Mouse (Mus musculus) left cerebral cortex, adult 8-10 months (tissue): ENCODE data around the gene A830031A19Rik. TPM values are rescaled to one million over a fixed set of nuclear protein-coding genes. Genes with fewer than 3 reads are reported as not detected.

Experiments
- DNase-seq, 2 experiments: peaks; one replicate each; pipeline ENCODE4 v3.0.0; 2022; ENCODE audit warnings: low spot score in 2 of 2
- total RNA-seq, 4 experiments: library from RNA; stranded (reverse); gene quantifications; 2 replicates each; pipeline ENCODE4 v1.2.4; 2022

A830031A19Rik gene
- total RNA-seq, 4 experiments from 2014 or later, result 0.78 to 2.8 (median 1.2) TPM

- DNase-seq, result no peak
These were observed 21.0 kb upstream of the A830031A19Rik start for GRCm38 (mm10) chr11:24095656-24096353.

DNA sequence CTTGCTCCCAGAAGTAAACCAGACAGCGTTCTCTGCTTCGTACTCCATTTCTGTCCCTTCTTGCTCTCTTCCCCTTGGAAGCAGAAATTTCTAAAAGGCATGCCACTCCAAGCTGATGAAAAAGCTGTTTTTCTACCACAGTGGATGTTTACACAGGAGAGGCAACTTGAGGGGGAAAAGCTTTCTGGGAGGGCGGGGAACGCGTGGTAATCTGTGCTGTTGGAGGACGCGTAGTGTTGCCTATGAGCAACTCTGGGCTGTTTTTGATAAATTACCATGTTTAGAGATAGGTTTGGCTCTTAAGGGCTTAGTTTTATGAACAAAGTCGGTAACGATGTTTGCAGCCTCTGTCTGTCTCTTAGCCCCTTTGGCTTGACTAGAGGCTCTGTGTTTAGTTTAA lies 20.4 kb upstream of the A830031A19Rik start:
- DNase-seq, result no peak

DNA sequence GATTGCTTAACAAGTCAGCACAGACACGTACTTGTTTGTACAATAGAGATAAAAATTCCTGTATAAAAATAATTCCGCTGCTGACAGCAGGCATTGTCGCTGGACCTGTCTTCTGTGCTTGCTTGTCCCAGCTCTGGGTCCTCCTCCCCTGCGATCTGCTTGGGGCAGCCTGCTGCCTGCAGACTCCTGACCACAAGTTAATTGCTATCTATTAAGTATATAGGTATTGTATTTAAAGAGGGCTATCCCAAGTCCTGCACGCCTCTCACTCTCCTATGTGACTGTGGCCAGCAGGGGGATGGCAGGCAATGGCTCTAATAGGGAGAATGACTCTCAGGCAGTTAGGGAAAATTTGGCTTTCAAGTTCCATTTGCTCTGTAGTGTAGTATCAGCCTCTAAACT lies 19.2 kb upstream of the A830031A19Rik start:
- DNase-seq, result no peak

DNA sequence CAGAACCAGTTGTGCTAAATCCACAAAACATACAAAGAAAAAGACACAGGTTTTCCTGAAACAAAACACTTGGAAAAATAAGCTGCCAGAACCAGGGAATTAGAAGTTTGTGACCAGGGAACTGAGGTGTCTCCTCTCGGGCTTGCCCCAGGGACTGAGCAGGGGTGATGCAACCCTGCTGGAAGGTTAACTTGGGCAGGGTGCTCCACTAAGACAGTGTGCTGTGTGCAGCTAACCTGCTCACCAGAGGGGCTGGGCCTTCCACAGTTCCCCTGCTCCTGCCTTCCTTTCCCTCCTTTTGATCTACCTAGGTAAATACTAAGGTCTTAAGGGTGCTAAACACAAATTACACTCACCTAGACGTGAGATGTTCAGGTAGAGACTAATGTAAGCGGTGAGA lies 17.8 kb upstream of the A830031A19Rik start:
- no peak for DNase-seq

- DNase-seq, result no peak
These were observed 16.7 kb upstream of the A830031A19Rik start for GRCm38 (mm10) chr11:24091393-24092080.

GRCm38 (mm10) chr11:24090443-24090842 lies 15.6 kb upstream of the A830031A19Rik start:
- DNase-seq, result no peak

GRCm38 (mm10) chr11:24087069-24087468 lies 12.2 kb upstream of the A830031A19Rik start:
- DNase-seq, result peak in 1 of 2 experiments; percentile 42

GRCm38 (mm10) chr11:24085986-24086385 lies 11.1 kb upstream of the A830031A19Rik start:
- DNase-seq, result no peak

GRCm38 (mm10) chr11:24084590-24084989 lies 9.7 kb upstream of the A830031A19Rik start:
- DNase-seq, result no peak

DNA sequence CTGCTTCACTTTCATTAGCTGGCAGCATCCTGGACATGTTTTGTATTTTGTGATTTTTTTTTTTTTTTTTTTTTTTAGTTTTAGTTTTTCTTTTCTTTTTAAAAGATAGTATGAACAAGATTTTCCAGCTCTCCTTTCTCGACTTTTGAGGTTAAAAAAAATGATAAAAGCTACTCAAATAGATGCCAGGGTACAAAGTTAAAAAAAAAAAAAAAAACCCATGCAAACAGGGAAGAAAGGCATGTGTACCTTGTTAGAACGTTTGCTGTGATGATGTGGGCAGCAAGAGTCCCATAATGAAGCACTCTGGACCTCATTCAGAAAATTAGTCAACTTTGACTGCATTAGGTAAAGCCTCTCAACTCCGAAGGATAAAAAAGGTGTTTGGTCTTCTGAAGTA lies 9.2 kb upstream of the A830031A19Rik start:
- no peak for DNase-seq

DNA sequence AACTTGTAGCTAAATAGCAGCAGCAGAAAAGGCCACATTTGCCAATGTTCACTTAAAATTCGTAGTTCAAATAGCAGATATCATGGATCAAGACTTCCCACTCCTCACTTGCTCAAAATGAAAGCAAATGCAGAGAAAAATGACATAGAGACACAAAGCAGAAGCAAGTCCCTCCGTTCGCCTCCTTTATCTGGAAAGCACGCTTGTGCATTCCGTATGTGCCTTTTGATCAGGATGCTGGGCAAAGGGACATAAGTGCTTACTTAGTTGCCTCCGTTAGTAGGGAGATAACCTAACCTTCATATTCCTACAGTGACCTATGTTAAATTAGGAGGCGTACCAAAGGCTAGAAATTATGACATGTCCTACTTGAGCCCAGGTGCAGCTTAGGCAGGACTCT lies 8.6 kb upstream of the A830031A19Rik start:
- DNase-seq, result no peak

GRCm38 (mm10) chr11:24083076-24083405 lies 8.2 kb upstream of the A830031A19Rik start:
- no peak for DNase-seq

DNA sequence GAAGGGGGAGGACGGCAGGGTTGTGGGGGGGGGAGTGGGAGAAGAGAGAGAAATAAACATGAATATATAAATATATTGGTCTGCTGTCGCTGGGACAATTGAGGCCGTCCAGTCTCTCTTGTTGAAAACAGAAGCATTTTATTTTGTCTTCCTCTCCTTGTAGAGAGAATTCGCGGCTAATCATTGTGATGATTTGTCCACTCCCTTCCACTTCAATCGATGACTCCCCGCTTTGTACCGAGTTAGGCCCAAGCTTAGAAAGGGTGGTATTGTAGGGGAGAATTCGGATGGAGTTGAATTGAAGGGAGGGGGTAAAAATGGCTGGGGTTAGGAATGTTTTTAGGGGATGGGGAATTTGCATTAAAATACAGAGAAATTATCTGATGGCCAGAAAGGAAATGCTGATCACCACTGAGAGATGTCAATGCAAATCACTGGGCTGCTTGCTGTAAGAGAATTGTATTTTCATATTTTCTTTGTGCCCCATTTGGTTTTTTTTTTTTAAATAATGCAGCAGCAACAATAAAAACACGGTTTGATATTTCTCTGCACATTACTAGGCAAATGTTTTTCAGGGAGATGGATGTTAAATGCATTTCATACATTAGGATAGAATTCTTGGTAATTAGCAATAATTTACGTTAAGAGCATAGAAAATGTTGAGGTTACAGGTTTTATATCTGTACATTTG lies 7.7 kb upstream of the A830031A19Rik start:
- no peak for DNase-seq

DNA sequence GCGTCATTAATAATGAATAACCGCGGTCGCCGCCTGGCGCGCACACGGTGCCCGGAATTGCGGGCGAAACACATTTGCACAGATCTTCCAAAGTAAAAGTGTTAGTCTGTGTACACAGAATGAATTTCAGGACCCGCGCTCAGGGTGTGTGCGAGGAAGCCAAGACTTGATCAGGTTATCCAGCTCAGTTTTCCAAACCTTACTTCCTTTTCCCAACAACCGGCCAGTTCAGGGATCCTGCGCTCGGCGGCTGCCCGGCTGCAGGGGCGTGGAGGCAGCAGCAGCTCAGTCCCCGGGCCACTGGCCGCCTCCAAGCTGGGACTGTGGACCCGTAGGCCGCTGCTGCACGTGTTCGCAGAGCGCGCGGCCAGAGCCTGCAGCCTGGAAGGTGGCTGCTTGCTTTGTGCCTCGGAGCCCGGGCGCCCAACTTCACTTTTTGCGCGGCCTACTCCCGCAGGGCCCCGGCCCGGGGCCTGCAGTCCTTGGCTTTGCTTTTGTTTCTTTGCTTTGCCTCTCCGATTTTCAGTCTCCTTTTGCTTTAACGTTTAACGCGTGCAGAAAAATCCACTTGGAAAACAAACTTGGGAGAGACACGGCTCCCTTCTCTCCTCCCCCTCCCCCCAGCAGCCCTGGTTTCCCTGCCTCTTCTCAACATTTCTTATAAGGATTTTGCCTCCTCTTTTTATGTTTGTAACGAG lies 7.0 kb upstream of the A830031A19Rik start:
- DNase-seq, result no peak

DNA sequence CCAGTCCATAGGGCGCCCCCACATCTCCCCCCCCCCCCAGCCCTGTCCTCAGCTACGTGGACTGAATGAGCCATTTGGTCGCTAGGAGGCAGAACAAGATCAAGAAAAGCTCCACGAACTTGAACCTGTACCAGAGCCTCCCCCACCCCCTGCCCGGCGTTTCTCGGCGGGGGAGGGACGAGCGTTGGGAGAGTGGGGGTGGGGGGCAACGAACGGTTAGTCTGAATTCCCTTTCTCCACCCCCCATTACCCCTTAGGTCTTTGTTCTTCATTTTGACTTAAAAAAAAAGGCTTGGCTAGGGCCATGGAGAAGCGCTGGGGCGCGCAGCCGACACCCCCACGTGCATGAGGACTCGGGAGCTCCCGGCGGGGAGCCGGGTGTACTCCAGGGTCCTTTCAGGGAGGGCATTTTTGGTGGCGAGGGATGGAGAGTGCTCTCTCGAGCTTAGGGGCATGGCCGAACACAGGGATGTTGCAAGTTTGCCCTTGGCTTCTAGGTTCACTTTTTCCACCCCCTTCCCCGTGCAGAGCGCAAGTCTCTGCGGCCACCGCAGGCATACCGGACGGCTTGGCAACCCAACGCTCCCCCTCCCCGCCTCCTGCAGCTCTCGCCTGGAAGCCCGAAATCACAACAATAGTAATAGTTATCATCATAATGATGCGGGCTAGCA lies 6.3 kb upstream of the A830031A19Rik start:
- DNase-seq, result peak in 1 of 2 experiments; percentile 60

DNA sequence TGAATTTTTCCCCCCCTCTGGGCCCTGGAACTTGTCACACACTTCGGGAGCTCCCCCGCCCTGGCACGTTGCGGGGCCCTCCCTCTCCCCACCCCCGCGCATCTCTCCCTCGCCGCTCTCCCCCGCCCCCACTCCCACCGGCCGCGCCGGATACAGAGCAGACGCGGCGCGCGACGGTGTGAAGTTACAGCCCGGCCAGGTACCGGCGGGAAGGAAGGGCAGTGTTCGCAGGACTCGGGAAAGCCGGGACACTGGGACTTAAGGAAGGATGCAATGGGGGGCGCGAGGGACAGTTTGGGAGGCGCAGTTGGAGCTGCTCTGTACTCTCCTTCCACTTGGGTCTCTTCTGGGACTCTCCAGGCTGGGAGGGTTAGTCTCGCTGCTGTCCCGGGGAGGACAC lies 5.7 kb upstream of the A830031A19Rik start:
- peak in 1 of 2 experiments; percentile 42 for DNase-seq

DNA sequence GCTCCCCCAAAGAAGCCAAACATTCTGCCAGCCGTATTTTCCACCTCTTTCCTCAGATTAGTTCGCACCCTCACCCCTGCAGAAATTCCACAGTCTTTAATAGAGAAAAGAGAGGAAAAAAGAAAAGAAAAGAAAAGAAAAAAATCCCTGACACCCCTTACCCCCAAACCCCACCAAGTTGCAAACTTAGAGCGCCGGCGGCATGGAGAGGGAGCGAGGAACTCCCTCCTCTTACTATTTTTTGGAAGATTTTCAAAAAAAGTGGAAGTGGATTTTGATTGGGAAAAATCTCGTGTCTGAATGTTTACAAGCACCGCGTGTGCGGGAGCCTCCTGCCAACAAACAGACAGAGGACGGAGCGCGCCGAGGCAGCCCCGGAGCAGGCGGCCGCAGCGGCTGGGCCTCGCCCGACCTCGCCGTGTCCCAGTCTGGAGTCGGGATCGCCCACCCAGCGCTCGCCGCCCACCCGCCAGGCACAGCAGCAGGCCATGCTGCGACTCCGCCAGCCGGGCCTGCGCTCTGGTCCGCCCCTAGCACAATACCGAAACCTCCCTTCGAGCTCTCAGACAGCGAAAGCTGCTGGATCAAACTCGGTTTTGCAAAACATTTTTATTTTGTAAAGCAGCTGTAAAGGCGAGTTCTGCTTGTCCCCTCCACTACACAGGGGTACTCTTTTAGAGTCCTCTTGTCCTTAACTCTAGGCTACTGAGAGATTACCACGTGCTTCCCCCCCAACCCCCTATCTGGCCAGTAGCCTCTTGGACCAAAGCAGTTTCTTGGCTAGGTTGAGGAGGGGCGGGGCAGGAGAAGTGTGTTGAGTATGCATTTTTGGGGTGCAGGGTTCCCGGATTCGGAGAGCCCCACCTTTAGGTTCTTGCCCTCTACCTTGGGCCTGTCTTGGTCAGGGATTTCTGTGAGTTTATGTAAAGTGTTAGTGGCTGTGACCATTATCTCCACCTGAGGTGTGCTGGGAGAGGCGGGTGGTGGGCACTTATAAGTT lies 4.8 kb upstream of the A830031A19Rik start:
- DNase-seq, result peak in 1 of 2 experiments; percentile 53

- DNase-seq, result no peak
These were observed 4.0 kb upstream of the A830031A19Rik start for GRCm38 (mm10) chr11:24078706-24079316.
